Mouse (Mus musculus) bone marrow macrophage, adult 2 months (primary cell): Measurements from ENCODE around the gene Sema3f.

Source experiments
- CTCF ChIP-seq: IDR thresholded peaks from 2 replicates; pipeline ENCODE4 v1.5.1; 2012; ENCODE audit warnings: low read depth, mild to moderate bottlenecking, low read length, moderate library complexity
- POLR2A ChIP-seq: IDR thresholded peaks from 2 replicates; pipeline ENCODE4 v1.6.1; 2012; ENCODE audit warnings: mild to moderate bottlenecking, low read depth, low read length, borderline replicate concordance

GRCm38 (mm10) chr9:107718781-107719540, 8.7 kb upstream of the Sema3f start:
- TF ChIP-seq CTCF (no peak), POLR2A (no peak)
